Mouse (Mus musculus): ENCODE data around the gene Olfr206. TPM values are rescaled to one million over a fixed set of nuclear protein-coding genes. Genes with fewer than 3 reads are reported as not detected.
"Not testable (repeated sequence)": the region's sequence is repeated elsewhere in the genome, so short reads cannot be mapped to it uniquely, and the experiment has no call there.

The Olfr206 gene
- not detected in 2 replicates for polyA plus RNA-seq (2012; rRNA removed)
- polyA plus RNA-seq (2014; fragmentation: Nextera tagmentation; extraction: Ambion mirVana) = not detected in 2 replicates

- 78% methylated on average over 1 of the region's 1 CpGs for WGBS
- Histone ChIP-seq H3K27ac (replicated peaks; ENCODE audit: low read depth, low read length) (no peak within 1 kb of the TSS), H3K4me1 (ENCODE audit: control insufficient read depth, insufficient read depth, low read length) (no peaks in the 10 kb centered on the region), H3K27me3 (ENCODE audit: control insufficient read depth, insufficient read depth, low read length) (no peaks in the 10 kb centered on the region), H3K4me3 (replicated peaks; ENCODE audit: low read length) (no peak within 1 kb of the TSS), H3K36me3 (ENCODE audit: control insufficient read depth, insufficient read depth, low read length) (no peaks in the 10 kb centered on the region), H3K4me2 (replicated peaks; ENCODE audit: low read depth, low read length, severe bottlenecking) (no peak within 1 kb of the TSS), H3K9ac (ENCODE audit: low read depth, low read length, severe bottlenecking) (no peak within 1 kb of the TSS), H3K9me3 (ENCODE audit: control insufficient read depth, low read length) (no peaks in the 10 kb centered on the region)
- no peak for TF ChIP-seq POLR2A (IDR thresholded peaks at IDR 0.05; ENCODE audit: borderline replicate concordance, extremely low read depth, insufficient read depth, insufficient read length)
- ATAC-seq (ENCODE audit: low FRiP score, low read depth) = no peak
- no peak for DNase-seq (ENCODE audit: low spot score)
Measured at GRCm38 (mm10) chr16:59349146-59349545, at the start of gene Olfr206. TSS of gene Olfr206 (minus strand) at chr16:59349246.

GRCm38 (mm10) chr16:59393300-59393699, 44.3 kb upstream of the Olfr206 start:
- H3K27ac ChIP-seq (replicated peaks; ENCODE audit: low read depth, low read length) = no peak overlapping the region
- DNase-seq (ENCODE audit: low spot score) (no peak), ATAC-seq (ENCODE audit: low FRiP score, low read depth) (no peak)
- no peaks in the 10 kb centered on the region for H3K36me3 ChIP-seq (ENCODE audit: control insufficient read depth, insufficient read depth, low read length)
- H3K4me1 ChIP-seq (ENCODE audit: control insufficient read depth, insufficient read depth, low read length) = no peaks in the 10 kb centered on the region
- H3K4me2 ChIP-seq (replicated peaks; ENCODE audit: low read depth, low read length, severe bottlenecking) = no peak overlapping the region
- H3K27me3 ChIP-seq (ENCODE audit: control insufficient read depth, insufficient read depth, low read length) = no peaks in the 10 kb centered on the region
- no peak overlapping the region for H3K4me3 ChIP-seq (replicated peaks; ENCODE audit: low read length)
- no peak overlapping the region for H3K9ac ChIP-seq (ENCODE audit: low read depth, low read length, severe bottlenecking)
- 75% methylated on average over 3 of the region's 3 CpGs for WGBS
- no peak for TF ChIP-seq POLR2A (IDR thresholded peaks at IDR 0.05; ENCODE audit: borderline replicate concordance, extremely low read depth, insufficient read depth, insufficient read length)
- H3K9me3 ChIP-seq (ENCODE audit: control insufficient read depth, low read length) = no peaks in the 10 kb centered on the region

- WGBS = 85% methylated on average over 2 of the region's 2 CpGs
- ATAC-seq (ENCODE audit: low FRiP score, low read depth) = no peak
- no peak for DNase-seq (ENCODE audit: low spot score)
- Histone ChIP-seq H3K9ac (ENCODE audit: low read depth, low read length, severe bottlenecking) (no peak within 1 kb of the TSS), H3K4me1 (ENCODE audit: control insufficient read depth, insufficient read depth, low read length) (no peaks in the 10 kb centered on the region), H3K36me3 (ENCODE audit: control insufficient read depth, insufficient read depth, low read length) (no peaks in the 10 kb centered on the region), H3K4me3 (replicated peaks; ENCODE audit: low read length) (no peak within 1 kb of the TSS), H3K9me3 (ENCODE audit: control insufficient read depth, low read length) (no peaks in the 10 kb centered on the region), H3K27ac (replicated peaks; ENCODE audit: low read depth, low read length) (no peak within 1 kb of the TSS), H3K4me2 (replicated peaks; ENCODE audit: low read depth, low read length, severe bottlenecking) (no peak within 1 kb of the TSS), H3K27me3 (ENCODE audit: control insufficient read depth, insufficient read depth, low read length) (no peaks in the 10 kb centered on the region)
- TF ChIP-seq POLR2A (IDR thresholded peaks at IDR 0.05; ENCODE audit: borderline replicate concordance, extremely low read depth, insufficient read depth, insufficient read length) = no peak
Measured at GRCm38 (mm10) chr16:59363893-59364292, 14.8 kb upstream of the Olfr206 start, which contains the start of gene Olfr209. TSS of gene Olfr209 (minus strand) at chr16:59363993.

GRCm38 (mm10) chr16:59331038-59331437, 18.0 kb downstream of the Olfr206 start, which contains the start of gene Olfr205:
TSS of gene Olfr205 (minus strand) at chr16:59331138.
- no peak for ATAC-seq (ENCODE audit: low FRiP score, low read depth)
- TF ChIP-seq POLR2A (IDR thresholded peaks at IDR 0.05; ENCODE audit: borderline replicate concordance, extremely low read depth, insufficient read depth, insufficient read length) = no peak
- H3K9ac ChIP-seq (ENCODE audit: low read depth, low read length, severe bottlenecking) = no peak within 1 kb of the TSS
- H3K27me3 ChIP-seq (ENCODE audit: control insufficient read depth, insufficient read depth, low read length) = no peaks in the 10 kb centered on the region
- no peak for DNase-seq (ENCODE audit: low spot score)
- H3K36me3 ChIP-seq (ENCODE audit: control insufficient read depth, insufficient read depth, low read length) = no peaks in the 10 kb centered on the region
- H3K27ac ChIP-seq (replicated peaks; ENCODE audit: low read depth, low read length) = no peak within 1 kb of the TSS
- H3K9me3 ChIP-seq (ENCODE audit: control insufficient read depth, low read length) = no peaks in the 10 kb centered on the region
- H3K4me2 ChIP-seq (replicated peaks; ENCODE audit: low read depth, low read length, severe bottlenecking) = no peak within 1 kb of the TSS
- no peak within 1 kb of the TSS for H3K4me3 ChIP-seq (replicated peaks; ENCODE audit: low read length)
- no peaks in the 10 kb centered on the region for H3K4me1 ChIP-seq (ENCODE audit: control insufficient read depth, insufficient read depth, low read length)

- not testable (repeated sequence) for H3K4me1 ChIP-seq (ENCODE audit: control insufficient read depth, insufficient read depth, low read length); H3K36me3 ChIP-seq (ENCODE audit: control insufficient read depth, insufficient read depth, low read length); H3K27ac ChIP-seq (replicated peaks; ENCODE audit: low read depth, low read length); H3K4me3 ChIP-seq (replicated peaks; ENCODE audit: low read length); H3K9me3 ChIP-seq (ENCODE audit: control insufficient read depth, low read length); H3K27me3 ChIP-seq (ENCODE audit: control insufficient read depth, insufficient read depth, low read length); H3K4me2 ChIP-seq (replicated peaks; ENCODE audit: low read depth, low read length, severe bottlenecking); DNase-seq (ENCODE audit: low spot score); H3K9ac ChIP-seq (ENCODE audit: low read depth, low read length, severe bottlenecking); ATAC-seq (ENCODE audit: low FRiP score, low read depth)
- 71% methylated on average over 1 of the region's 1 CpGs for WGBS
Measured at GRCm38 (mm10) chr16:59323262-59323661, 25.8 kb downstream of the Olfr206 start.

- DNase-seq (ENCODE audit: low spot score) = no peak
- no peak within 1 kb of the TSS for H3K9ac ChIP-seq (ENCODE audit: low read depth, low read length, severe bottlenecking)
- no peak within 1 kb of the TSS for H3K4me2 ChIP-seq (replicated peaks; ENCODE audit: low read depth, low read length, severe bottlenecking)
- no peak within 1 kb of the TSS for H3K4me3 ChIP-seq (replicated peaks; ENCODE audit: low read length)
- no peaks in the 10 kb centered on the region for H3K4me1 ChIP-seq (ENCODE audit: control insufficient read depth, insufficient read depth, low read length)
- no peaks in the 10 kb centered on the region for H3K36me3 ChIP-seq (ENCODE audit: control insufficient read depth, insufficient read depth, low read length)
- no peak for TF ChIP-seq POLR2A (IDR thresholded peaks at IDR 0.05; ENCODE audit: borderline replicate concordance, extremely low read depth, insufficient read depth, insufficient read length)
- no peak within 1 kb of the TSS for H3K27ac ChIP-seq (replicated peaks; ENCODE audit: low read depth, low read length)
- ATAC-seq (ENCODE audit: low FRiP score, low read depth) = no peak
- no peaks in the 10 kb centered on the region for H3K9me3 ChIP-seq (ENCODE audit: control insufficient read depth, low read length)
- no peaks in the 10 kb centered on the region for H3K27me3 ChIP-seq (ENCODE audit: control insufficient read depth, insufficient read depth, low read length)
Measured at GRCm38 (mm10) chr16:59318148-59318547, 30.9 kb downstream of the Olfr206 start, which contains the start of gene Olfr204. TSS of gene Olfr204 (minus strand) at chr16:59318248.

Measured in limb, embryonic 14.5 days (tissue).